Mouse (Mus musculus): Measurements from ENCODE around the gene Ctcfl.
A peak's percentile ranks its signal among the peaks of the same experiment; 100 is the strongest.
"Not testable (repeated sequence)": the region's sequence is repeated elsewhere in the genome, so short reads cannot be mapped to it uniquely, and the experiment has no call there.

DNA sequence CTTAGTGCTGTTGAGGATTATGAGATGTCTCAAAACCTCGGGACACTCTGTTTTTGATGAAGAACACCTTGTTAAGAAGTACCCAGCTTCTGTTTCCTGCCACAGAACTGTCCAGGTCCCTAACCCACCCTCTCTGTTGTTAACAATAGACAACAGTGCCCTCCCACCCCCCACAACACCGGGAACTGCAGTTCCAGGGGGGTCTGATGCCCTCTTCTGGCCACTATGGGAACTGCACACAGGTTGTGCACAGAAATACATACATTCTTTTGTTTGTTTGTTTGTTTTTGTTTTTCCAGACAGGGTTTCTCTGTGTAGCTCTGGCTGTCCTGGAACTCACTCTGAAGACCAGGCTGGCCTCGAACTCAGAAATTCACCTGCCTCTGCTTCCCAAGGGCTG lies 5.5 kb downstream of the Ctcfl start:
- TF ChIP-seq CTCF (IDR thresholded peaks at IDR 0.05) = peak; percentile 22; the same call in 1 of the 2 replicates
- TF ChIP-seq POLR2A, EP300 (IDR thresholded peaks at IDR 0.05; ENCODE audit: insufficient read depth, low read depth, low read length): not testable (repeated sequence)

Measured in heart, adult 2 months (tissue).